Mouse (Mus musculus) hindbrain, postnatal 0 days (tissue): ENCODE measurements at regions not wholly inside any gene's neighbourhood (a gene's known extent, or its start where the extent isn't known, plus 50 kb on each side); places are given as distances from the start of the nearest gene placed in this dataset.

ENCODE experiments used
- ATAC-seq: fragments of 200-750 bp; cut with Nextera tagmentation; 2 replicates; pipeline ENCODE4 v1.8.0; 2017; ENCODE audit warnings: mild to moderate bottlenecking, moderate TSS enrichment, moderate library complexity
- DNase-seq: peaks from one replicate; pipeline ENCODE4 v3.0.0-alpha.2; 2015; ENCODE audit warnings: low spot score
- H3K27ac ChIP-seq: fragments of 300-500 bp; sonication (generic); 2 replicates; pipeline ENCODE4 v1.5.1; 2014; ENCODE audit warnings: mild to moderate bottlenecking
- H3K27me3 ChIP-seq: fragments of 300-500 bp; sonication (generic); 2 replicates; pipeline ENCODE4 v1.6.1; 2014; ENCODE audit warnings: low read length, mixed read lengths; ENCODE audit not compliant: insufficient read depth
- H3K36me3 ChIP-seq: fragments of 300-500 bp; sonication (generic); 2 replicates; pipeline ENCODE4 v1.6.1; 2014; ENCODE audit warnings: low read length, mixed read lengths; ENCODE audit not compliant: insufficient read depth
- H3K4me1 ChIP-seq: fragments of 300-500 bp; sonication (generic); 2 replicates; pipeline ENCODE4 v1.6.1; 2014; ENCODE audit warnings: antibody characterized with exemption, low read length, mixed read lengths; ENCODE audit not compliant: insufficient read depth
- H3K4me2 ChIP-seq: fragments of 300-500 bp; sonication (generic); 2 replicates; pipeline ENCODE4 v1.6.1; 2014; ENCODE audit warnings: low read depth, mild to moderate bottlenecking, low read length, moderate library complexity, mixed read lengths
- H3K4me3 ChIP-seq: fragments of 300-500 bp; sonication (generic); 2 replicates; pipeline ENCODE4 v1.5.1; 2014; ENCODE audit warnings: low read length
- H3K9ac ChIP-seq: fragments of 300-500 bp; sonication (generic); replicated peaks from 2 replicates; pipeline ENCODE4 v1.6.1; 2014; ENCODE audit warnings: mild to moderate bottlenecking, low read length, moderate library complexity, mixed read lengths
- H3K9me3 ChIP-seq: fragments of 300-500 bp; sonication (generic); 2 replicates; pipeline ENCODE4 v1.6.1; 2016; ENCODE audit warnings: low read length, mixed read lengths
- CTCF ChIP-seq: IDR thresholded peaks from 2 replicates; pipeline ENCODE4 v1.5.1; 2016; ENCODE audit warnings: antibody characterized with exemption, control low read depth, low read depth
- WGBS: fragments of 180-500 bp; shearing (Covaris S2); extraction: QIAGEN DNeasy Blood & Tissue Kit; methylation state at CpG from one replicate; pipeline ENCODE4 v1.1.7; 2014; 5-methylcytosine and 5-hydroxymethylcytosine counted together

- no peak for TF ChIP-seq CTCF
- H3K4me1 ChIP-seq, result peaks cover 4% of the 10 kb centered on the region; the same call in 1 of the 2 replicates
- no peak overlapping the region for H3K9ac ChIP-seq
- no peak for DNase-seq
- no peak overlapping the region for H3K27ac ChIP-seq
- 56% methylated on average over 10 of the region's 10 CpGs for whole genome bisulfite sequencing
- ATAC-seq, result 0 out of 2 replicates have a peak, but pooled peaks have one; percentile 15
- no peaks in the 10 kb centered on the region for H3K36me3 ChIP-seq
- no peak overlapping the region for H3K4me2 ChIP-seq
- no peaks in the 10 kb centered on the region for H3K27me3 ChIP-seq
- H3K9me3 ChIP-seq, result no peaks in the 10 kb centered on the region
- H3K4me3 ChIP-seq, result no peak overlapping the region
Observed at GRCm38 (mm10) chr10:118976447-118976846, 106.4 kb upstream of the Dyrk2 start.

- no peak for ATAC-seq
- TF ChIP-seq CTCF, result no peak
- Histone ChIP-seq H3K4me1 (peaks cover 4% of the 10 kb centered on the region; the same call in 1 of the 2 replicates), H3K27ac (no peak overlapping the region), H3K36me3 (no peaks in the 10 kb centered on the region), H3K9me3 (no peaks in the 10 kb centered on the region), H3K9ac (no peak overlapping the region), H3K27me3 (no peaks in the 10 kb centered on the region), H3K4me3 (no peak overlapping the region), H3K4me2 (no peak overlapping the region)
- DNase-seq, result no peak
- 74% methylated on average over 2 of the region's 2 CpGs for WGBS
Observed at GRCm38 (mm10) chr10:118975772-118976171, 105.8 kb upstream of the Dyrk2 start.

- no peak for DNase-seq
- Histone ChIP-seq H3K4me3 (no peak overlapping the region), H3K27me3 (no peaks in the 10 kb centered on the region), H3K9me3 (no peaks in the 10 kb centered on the region), H3K9ac (no peak overlapping the region), H3K27ac (no peak overlapping the region), H3K4me2 (no peak overlapping the region), H3K36me3 (no peaks in the 10 kb centered on the region), H3K4me1 (peaks cover 4% of the 10 kb centered on the region; the same call in 1 of the 2 replicates)
- WGBS, result 36% methylated on average over 4 of the region's 4 CpGs
- ATAC-seq, result no peak
- no peak for TF ChIP-seq CTCF
Observed at GRCm38 (mm10) chr10:118973324-118973723, 103.3 kb upstream of the Dyrk2 start.

- Histone ChIP-seq H3K27ac (no peak overlapping the region), H3K4me3 (no peak overlapping the region), H3K9ac (no peak overlapping the region), H3K27me3 (no peaks in the 10 kb centered on the region), H3K4me1 (peaks cover 4% of the 10 kb centered on the region; the same call in 1 of the 2 replicates), H3K36me3 (no peaks in the 10 kb centered on the region), H3K4me2 (no peak overlapping the region), H3K9me3 (no peaks in the 10 kb centered on the region)
- WGBS, result 92% methylated on average over 4 of the region's 4 CpGs
- no peak for TF ChIP-seq CTCF
- DNase-seq, result no peak
- ATAC-seq, result no peak
Observed at GRCm38 (mm10) chr10:118972626-118973025, 102.6 kb upstream of the Dyrk2 start.

GRCm38 (mm10) chr10:118970457-118971175, 100.6 kb upstream of the Dyrk2 start:
- Histone ChIP-seq H3K4me1 (no peaks in the 10 kb centered on the region), H3K27ac (no peak overlapping the region), H3K27me3 (no peaks in the 10 kb centered on the region), H3K9ac (no peak overlapping the region), H3K4me2 (no peak overlapping the region), H3K36me3 (no peaks in the 10 kb centered on the region), H3K4me3 (no peak overlapping the region), H3K9me3 (no peaks in the 10 kb centered on the region)
- DNase-seq (no peak), ATAC-seq (0 out of 2 replicates have a peak, but pooled peaks have one; percentile 27)
- 57% methylated on average over 14 of the region's 14 CpGs for WGBS
- no peak for TF ChIP-seq CTCF

GRCm38 (mm10) chr10:118961713-118962181, 91.7 kb upstream of the Dyrk2 start:
- Histone ChIP-seq H3K36me3 (no peaks in the 10 kb centered on the region), H3K4me2 (no peak overlapping the region), H3K9me3 (no peaks in the 10 kb centered on the region), H3K4me1 (peaks cover 7% of the 10 kb centered on the region), H3K9ac (no peak overlapping the region), H3K4me3 (no peak overlapping the region), H3K27ac (no peak overlapping the region), H3K27me3 (no peaks in the 10 kb centered on the region)
- peak; percentile 45 for DNase-seq
- peak; percentile 64 for ATAC-seq
- 22% methylated on average over 7 of the region's 7 CpGs for WGBS
- TF ChIP-seq CTCF, result no peak

GRCm38 (mm10) chr10:118960076-118960475, 90.1 kb upstream of the Dyrk2 start:
- Histone ChIP-seq H3K4me2 (no peak overlapping the region), H3K27me3 (no peaks in the 10 kb centered on the region), H3K4me1 (peaks cover 7% of the 10 kb centered on the region), H3K27ac (no peak overlapping the region), H3K9me3 (no peaks in the 10 kb centered on the region), H3K9ac (no peak overlapping the region), H3K36me3 (no peaks in the 10 kb centered on the region), H3K4me3 (no peak overlapping the region)
- no peak for ATAC-seq
- WGBS, result 53% methylated on average over 6 of the region's 6 CpGs
- TF ChIP-seq CTCF, result no peak
- DNase-seq, result no peak
